Mouse (Mus musculus): Measurements from ENCODE around the gene Slc38a7.
"Not testable (repeated sequence)": the region's sequence is repeated elsewhere in the genome, so short reads cannot be mapped to it uniquely, and the experiment has no call there.

Slc38a7 gene

DNA sequence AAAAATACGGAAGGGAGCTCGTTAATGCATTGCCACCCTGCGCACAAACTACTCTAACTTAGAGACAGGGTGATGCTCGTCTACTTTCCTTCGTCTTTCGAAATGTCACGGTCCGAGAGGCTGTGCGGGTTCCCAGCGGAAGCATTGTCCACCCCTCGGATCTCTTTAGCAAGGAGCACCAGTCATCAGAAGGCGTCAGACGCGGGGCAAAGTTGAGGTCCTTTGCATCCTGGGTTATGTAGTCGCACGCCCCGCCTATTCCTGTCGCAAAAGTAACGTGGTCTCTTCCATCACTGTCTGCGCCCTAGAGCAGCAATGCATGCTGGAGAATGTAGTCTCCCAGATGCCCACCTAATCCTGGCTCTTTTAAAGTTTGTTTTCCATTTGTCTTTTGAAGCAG, 45.5 kb downstream of the Slc38a7 start:
- peak; percentile 96 for DNase-seq (ENCODE audit: low read depth, low spot score)

DNA sequence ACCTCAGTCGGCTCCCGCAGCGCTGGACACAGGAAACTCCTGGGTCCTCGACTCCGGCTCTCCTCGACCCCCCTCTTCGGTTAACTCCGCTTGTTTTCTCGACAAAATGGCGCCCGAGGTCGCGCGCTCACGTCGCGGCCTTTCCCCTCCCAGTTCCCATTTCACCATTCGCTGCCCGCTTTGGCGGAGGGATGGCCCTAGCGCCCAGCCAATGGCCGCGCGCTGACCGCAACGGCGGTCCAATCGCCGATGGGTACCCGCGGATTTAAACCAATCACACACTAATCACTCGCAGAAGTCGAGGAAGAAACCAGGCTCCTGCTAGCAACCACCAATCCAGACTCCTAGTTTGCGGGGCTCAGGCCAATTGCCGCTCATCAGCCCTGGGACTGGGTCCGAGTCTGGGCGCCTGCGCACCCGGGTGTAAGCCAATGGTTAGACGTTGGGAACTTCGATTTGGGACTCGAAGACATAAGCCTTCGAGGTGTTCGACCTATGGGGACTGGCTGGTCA, 46.0 kb downstream of the Slc38a7 start, which contains the start of gene Cnot1:
TSS of gene Cnot1 (minus strand) at position 134 of the 513 bp plus-strand sequence.
- peak; percentile 98 for DNase-seq (ENCODE audit: low read depth, low spot score)

DNA sequence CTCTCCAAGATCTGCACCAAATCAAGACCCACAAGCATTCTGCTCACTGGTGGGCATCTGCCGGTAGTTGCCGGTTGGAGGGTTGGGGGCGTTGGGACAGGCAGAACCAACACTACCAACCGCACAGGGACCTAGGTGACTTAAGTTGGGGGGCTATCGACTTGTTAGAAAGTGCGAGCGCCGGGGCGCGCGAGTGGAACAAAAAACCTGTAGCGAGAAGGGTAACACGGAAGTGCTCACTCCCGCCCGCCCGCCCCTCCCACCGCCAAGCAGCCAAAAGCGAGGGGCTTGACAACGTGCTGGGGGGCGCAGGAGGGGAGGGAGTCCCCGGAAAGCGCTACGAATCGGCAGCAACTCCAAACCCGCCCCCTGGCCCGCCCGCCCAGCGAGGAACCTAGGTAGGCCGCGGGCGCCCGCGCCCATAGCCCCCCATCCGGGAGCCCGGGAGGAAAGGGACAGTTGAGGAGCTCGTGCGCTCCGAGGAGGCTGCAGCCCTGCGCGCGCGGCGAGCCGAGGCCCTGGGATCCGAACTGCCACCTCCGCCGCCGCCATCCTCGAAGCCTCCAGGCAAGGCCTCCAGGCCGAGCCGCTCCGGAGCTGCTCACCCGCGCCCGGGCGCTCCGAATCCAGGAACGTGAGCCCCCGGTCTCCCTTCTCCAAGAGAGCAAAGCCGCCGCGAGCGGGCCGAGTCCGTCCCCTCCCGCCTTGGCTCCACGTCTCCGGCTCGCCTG, 46.7 kb downstream of the Slc38a7 start:
- DNase-seq (ENCODE audit: low read depth, low spot score) = peak; percentile 64

DNA sequence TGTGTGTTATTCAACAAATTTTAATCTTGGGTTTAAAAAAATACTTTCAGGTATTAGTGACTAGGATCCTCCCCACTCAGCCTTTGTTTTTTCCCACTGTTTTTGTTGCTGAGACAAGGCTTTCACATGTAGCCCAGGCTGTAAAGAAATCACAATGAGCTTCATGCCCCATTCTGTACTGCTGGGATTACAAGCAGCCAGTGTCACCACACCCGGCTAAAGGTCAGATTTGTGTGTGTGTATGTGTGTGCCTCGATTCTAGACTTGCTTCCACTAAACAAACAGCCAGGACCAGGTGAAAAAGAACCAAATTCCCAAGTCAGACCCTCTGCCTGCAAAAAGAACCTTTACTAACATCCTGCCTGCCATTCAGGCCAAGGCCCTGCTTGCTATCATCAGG, 47.9 kb downstream of the Slc38a7 start:
- peak; percentile 15 for DNase-seq (ENCODE audit: low read depth, low spot score)

DNA sequence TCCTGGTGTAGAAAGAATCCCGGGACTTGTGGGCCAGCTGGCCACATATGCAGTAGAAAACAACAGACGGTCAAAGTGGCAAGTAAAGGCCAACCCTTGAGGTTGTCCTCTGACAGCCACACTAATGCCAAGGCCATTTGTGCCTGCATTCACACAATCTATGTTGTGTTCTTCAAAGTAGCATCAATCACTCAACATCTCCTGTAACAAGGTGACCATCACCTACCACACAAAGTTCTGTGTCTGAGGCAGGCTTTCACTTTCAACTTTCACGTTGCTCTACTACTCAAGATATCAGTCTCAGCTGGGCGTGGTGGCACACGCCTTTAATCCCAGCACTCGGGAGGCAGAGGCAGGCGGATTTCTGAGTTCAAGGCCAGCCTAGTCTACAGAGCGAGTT, 51.1 kb downstream of the Slc38a7 start:
- DNase-seq (ENCODE audit: low read depth, low spot score) = no peak

DNA sequence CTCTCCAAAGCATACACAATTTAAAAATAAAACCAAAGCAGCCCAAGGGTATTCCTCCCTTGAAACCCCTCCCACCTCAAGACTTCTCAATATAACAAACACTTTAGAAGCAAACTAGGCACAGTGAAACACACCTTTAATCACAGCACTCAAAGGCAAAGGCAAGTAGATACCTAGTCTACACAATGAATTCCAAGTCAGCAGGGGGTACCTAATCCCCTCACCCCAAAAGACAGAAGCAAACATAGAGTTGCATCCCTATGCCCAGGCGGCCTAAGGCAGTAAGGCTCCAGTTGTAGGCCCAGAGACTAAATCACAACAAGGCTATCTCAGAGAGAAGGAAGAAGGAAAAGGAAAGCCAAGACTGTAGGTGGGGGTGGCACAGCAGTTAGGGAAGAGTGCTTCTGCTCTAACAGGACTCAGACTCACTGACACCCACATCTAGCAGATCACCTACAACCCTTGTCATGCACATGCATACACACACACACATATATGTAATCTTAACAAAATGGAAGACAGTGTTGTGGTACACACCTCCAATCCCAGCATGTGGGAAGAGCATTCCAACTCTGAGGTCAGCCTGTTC, 51.8 kb downstream of the Slc38a7 start:
- DNase-seq (ENCODE audit: low read depth, low spot score) = no peak

DNA sequence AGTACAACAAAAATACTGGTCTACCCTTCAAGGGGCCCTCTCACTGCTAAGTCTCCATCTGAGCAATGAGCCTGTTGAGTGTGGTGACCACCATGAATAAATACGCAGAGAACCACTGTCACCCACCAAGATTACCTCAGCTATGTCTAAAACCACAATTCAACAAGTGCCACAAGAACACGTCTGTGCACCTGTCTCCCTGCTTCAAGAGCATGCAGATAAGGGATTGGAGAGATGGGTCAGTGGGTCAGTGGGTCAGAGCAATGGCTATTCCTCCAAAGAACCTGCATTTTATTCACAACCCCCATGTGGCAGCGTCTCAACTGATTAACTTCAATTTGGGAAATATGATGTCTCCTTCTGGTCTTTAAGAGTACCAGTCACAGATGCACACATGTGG, 53.0 kb downstream of the Slc38a7 start:
- DNase-seq (ENCODE audit: low read depth, low spot score) = no peak

DNA sequence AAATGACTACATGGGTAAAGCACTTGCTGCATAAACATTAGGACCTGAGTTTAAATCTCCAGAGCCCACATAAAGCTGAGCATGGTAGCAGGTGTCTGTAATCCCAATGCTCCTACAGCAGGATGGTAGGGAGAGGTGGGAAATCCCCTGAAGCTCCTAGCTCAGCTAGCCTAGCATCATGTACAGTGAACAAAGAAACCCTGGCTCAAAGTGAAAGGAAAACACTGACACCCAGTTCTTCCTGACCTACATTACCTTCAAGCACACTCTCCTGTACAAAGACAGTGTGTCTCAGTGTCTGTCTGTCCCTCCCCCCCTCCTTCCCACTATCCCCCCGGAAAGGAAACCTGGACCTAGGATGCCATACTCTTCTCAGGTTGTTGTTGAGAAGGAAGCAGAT, 53.4 kb downstream of the Slc38a7 start:
- peak; percentile 15 for DNase-seq (ENCODE audit: low read depth, low spot score)

DNA sequence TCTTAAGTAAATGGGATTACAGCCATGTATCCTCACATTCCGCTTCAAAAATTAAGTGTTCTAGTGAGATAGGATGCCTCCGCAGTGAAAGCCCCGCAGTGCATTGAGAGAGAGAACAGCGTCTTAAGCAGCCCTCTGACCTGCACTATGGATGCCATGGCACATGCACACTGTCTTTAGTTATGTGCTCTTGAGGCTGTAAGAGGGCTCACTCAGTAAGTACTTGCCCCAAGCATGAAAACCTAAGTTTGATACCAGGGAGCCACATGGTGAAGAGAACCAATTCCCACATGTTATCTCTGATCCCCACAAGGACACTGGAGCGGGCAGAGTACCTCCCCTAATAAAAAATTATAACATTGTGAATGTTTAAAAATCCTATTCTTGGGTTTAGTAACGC, 54.2 kb downstream of the Slc38a7 start:
- no peak for DNase-seq (ENCODE audit: low read depth, low spot score)

DNA sequence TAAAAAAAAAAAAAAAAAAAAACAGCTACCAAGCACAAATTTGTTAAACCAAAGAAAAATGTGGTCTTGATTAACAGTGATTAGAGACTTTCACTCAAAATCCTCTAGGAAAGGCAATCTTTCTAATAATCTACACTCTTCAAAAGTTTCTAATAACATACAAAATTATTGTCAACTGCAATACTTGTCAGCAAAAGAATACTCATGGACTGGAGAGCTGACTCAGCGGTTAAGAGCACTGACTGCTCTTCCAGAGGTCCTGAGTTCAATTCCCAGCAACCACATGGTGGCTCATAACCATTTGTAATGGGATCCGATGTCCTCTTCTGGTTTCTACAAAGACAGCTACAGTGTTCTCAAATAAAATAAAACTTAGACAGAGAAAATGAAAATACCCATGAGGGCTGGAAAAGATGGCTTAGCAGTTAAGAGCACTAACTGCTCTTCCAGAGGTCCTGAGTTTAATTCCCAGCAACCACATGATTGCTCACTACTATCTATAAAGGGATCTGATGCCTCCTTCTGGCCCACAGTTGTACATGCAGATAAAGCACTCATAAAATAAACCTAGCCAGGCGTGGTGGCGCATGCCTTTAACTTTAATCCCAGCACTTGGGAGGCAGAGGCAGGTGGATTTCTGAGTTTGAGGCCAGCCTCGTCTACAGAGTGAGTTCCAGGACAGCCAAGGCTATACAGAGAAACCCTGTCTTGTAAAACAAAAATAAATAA, 57.8 kb downstream of the Slc38a7 start:
- not testable (repeated sequence) for DNase-seq (ENCODE audit: low read depth, low spot score)

Data from CD4-positive, CD25-positive, alpha-beta regulatory T cell, adult 2 months (primary cell).